Mouse (Mus musculus) B cell, adult 67 days (primary cell): ENCODE data around the gene Pifo. TPM values are rescaled to one million over a fixed set of nuclear protein-coding genes. Genes with fewer than 3 reads are reported as not detected.

Experiments used
- total RNA-seq, 2 experiments: library from RNA; stranded (reverse); gene quantifications; 4 replicates each; pipeline ENCODE4 v1.2.4; 2023

The Pifo gene
- total RNA-seq, result 1 to 10 TPM in 1 of 2 experiments, not detected in 1; 1.3 TPM

DNA sequence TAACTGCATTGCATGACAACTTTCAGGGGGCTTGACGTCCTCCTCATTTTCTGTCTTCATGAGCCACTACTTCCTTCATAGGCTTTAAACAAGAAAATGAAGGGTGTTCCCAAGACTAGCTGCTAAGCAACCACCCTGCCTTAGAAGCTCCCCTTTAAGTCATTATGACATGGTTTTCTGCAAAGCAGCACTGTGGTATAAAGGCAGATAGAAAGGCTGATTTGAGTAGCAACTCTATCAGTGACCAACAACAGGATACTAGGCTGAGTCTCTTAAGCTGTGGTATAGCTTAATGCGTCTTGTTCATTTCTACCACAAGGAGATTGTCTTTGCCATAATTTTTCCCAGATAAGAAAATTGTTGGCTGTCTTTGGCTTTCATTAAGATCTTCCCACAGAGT is at the start of gene Pifo:
TSS of gene Pifo (minus strand) at position 101 of the 400 bp plus-strand sequence.

DNA sequence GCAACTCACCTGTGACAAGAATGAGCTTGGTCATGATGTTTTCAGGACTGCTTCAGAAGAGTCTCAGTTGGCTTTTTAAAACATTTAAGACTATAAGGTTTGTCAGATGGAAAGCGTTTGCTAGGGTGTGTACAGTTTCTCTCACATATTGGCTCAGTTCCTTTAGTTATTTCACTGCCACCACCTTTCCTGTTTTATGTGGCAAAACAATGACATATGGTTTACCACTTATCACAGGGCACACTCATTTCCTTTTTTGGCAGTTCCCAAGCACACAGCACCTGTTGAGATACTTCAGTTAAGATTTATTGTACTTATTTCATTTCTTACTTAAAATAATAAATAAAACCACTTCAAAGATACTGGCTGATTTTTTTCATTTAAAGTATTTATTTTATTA is 18.3 kb upstream of the Pifo start, which contains the start of gene Chil5:
TSS of gene Chil5 (minus strand) at position 34 of the 400 bp plus-strand sequence.

DNA sequence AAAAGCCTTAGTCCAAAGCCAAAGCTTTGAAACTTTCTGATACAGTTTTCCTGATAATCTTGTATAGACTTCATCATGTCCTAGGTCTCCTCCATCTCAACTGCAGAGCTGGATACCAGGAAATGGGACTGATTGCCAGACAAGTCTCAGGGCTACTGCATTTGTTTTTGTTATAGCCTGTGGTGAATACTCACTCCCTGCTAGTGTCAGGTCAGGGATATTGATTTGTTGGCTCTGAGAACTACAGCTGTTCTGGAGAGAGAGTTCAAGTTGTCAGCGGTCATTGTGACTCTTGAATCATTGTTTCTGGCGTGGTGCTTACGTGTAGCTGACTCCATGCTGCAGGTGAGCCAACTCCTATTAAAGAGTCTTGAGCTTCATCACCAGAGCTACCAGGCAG is 41.0 kb downstream of the Pifo start, which contains the start of gene Ovgp1:
TSS of gene Ovgp1 (plus strand) at position 301 of the 400 bp plus-strand sequence.

DNA sequence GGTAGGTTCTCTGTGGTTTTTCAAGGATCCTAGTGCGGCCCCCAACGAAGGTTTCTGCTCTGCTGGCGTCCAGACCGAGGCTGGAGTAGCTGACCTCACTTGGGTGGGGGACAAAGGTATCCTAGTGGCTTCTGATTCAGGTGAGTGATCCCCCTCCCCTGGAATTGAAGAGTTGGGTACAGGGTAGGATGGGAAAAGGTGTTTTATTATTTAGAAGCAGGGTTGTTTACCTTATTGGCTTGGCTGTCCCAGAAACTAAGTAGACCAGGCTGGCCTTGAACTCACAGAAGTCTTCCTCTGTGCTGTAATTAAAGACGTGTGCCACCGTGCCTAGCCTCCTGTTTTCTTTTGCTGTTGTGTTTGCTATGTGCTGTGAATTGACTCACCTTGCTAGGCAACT is 54.4 kb downstream of the Pifo start, which contains the start of gene Atp5f1:
TSS of gene Atp5f1 (minus strand) at position 101 of the 400 bp plus-strand sequence.

DNA sequence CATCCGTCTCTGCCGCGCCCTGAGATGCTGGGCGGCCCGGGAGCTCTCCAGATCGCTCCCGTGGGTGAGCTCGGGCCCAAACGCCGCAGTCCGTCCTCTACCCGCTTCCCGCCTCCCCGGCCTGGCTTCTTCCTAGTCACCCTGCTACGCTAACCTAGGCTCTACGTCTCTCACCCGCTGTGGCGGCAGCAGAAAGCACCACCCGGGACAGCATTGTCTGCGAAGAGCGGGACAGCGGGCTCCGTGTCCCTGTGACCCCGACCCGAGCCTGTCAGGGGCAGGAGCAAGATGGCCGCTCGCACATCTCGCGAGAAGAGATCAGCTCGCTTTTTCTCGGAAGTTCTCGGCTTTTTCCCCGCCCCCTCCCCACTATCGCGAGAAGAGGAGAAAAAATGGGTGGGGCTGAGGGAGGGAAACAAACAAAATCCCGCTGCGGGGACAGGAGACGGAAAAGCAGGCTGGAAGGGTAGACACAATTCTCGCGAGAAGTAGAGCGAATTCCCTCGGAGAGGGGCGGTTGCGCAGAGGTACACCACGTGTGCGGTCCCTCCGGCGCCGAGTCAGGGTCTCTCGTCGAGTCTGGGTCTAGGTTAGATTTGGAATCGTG is 55.4 kb downstream of the Pifo start, which contains the start of gene Wdr77:
TSS of gene Wdr77 (plus strand) at position 396 of the 607 bp plus-strand sequence.

Other genes with a start within 250 kb of the Pifo start
- gene Rap1a, start 213.3 kb downstream of the Pifo start, total RNA-seq, result 100 to 1,000 TPM; 121 to 129 TPM
- not detected for gene Adora3, start 143.8 kb downstream of the Pifo start, total RNA-seq
- not detected for gene Tmigd3, start 143.7 kb downstream of the Pifo start, total RNA-seq
- gene I830077J02Rik, start 82.0 kb downstream of the Pifo start, total RNA-seq, result 10 to 100 TPM; 23.0 to 38.3 TPM
- gene Wdr77, start 55.3 kb downstream of the Pifo start, total RNA-seq, result 10 to 100 TPM; 51.4 to 55.5 TPM
- gene Atp5f1, start 54.5 kb downstream of the Pifo start, total RNA-seq, result 100 to 1,000 TPM; 129 to 130 TPM
- gene Ovgp1, start 40.9 kb downstream of the Pifo start, total RNA-seq, result 1 to 10 TPM; 3.9 to 4.7 TPM
- gene Chil5, start 18.2 kb upstream of the Pifo start, total RNA-seq, result not detected
- not detected for gene Chia1, start 98.6 kb upstream of the Pifo start, total RNA-seq
- 1 to 10 TPM in 1 of 2 experiments, under 1 TPM in 1; 0.98 to 1.2 TPM for gene Chil3, start 152.9 kb upstream of the Pifo start, total RNA-seq
- not detected for gene Chil4, start 204.9 kb upstream of the Pifo start, total RNA-seq